Mouse (Mus musculus) heart, adult 8-10 months (tissue): ENCODE measurements at regions not wholly inside any gene's neighbourhood (a gene's known extent, or its start where the extent isn't known, plus 50 kb on each side); places are given as distances from the start of the nearest gene placed in this dataset.

Experiments used
- DNase-seq: peaks from one replicate; pipeline ENCODE4 v3.0.0; 2022; ENCODE audit warnings: low spot score

GRCm38 (mm10) chr3:52158788-52159260 is 53.9 kb upstream of the Maml3 start:
- DNase-seq, result no peak

GRCm38 (mm10) chr3:52161688-52162087 is 56.8 kb upstream of the Maml3 start:
- DNase-seq, result no peak

GRCm38 (mm10) chr3:52163990-52164389 is 59.1 kb upstream of the Maml3 start:
- no peak for DNase-seq

GRCm38 (mm10) chr3:52167420-52167819 is 62.5 kb upstream of the Maml3 start:
- no peak for DNase-seq

GRCm38 (mm10) chr3:52170847-52171246 is 66.0 kb upstream of the Maml3 start:
- DNase-seq, result no peak

GRCm38 (mm10) chr3:52171303-52171702 is 66.4 kb upstream of the Maml3 start:
- DNase-seq, result no peak

GRCm38 (mm10) chr3:52173490-52173889 is 68.6 kb upstream of the Maml3 start:
- no peak for DNase-seq

GRCm38 (mm10) chr3:52176108-52176507 is 71.2 kb upstream of the Maml3 start:
- DNase-seq, result no peak

GRCm38 (mm10) chr3:52178851-52179250 is 74.0 kb upstream of the Maml3 start:
- no peak for DNase-seq

GRCm38 (mm10) chr3:52179686-52180085 is 74.8 kb upstream of the Maml3 start:
- DNase-seq, result peak; percentile 61

GRCm38 (mm10) chr3:52180306-52180705 is 75.4 kb upstream of the Maml3 start:
- DNase-seq, result no peak

GRCm38 (mm10) chr3:52180785-52181184 is 75.9 kb upstream of the Maml3 start:
- DNase-seq, result peak; percentile 74

GRCm38 (mm10) chr3:52181326-52182101 is 76.6 kb upstream of the Maml3 start:
- no peak for DNase-seq

GRCm38 (mm10) chr3:52184241-52184640 is 79.4 kb upstream of the Maml3 start:
- no peak for DNase-seq

GRCm38 (mm10) chr3:52185351-52185750 is 80.5 kb upstream of the Maml3 start:
- DNase-seq, result no peak

GRCm38 (mm10) chr3:52187401-52187801 is 80.7 kb upstream of the Foxo1 start:
- DNase-seq, result no peak

GRCm38 (mm10) chr3:52188303-52188702 is 79.8 kb upstream of the Foxo1 start:
- DNase-seq, result no peak

GRCm38 (mm10) chr3:52189016-52189415 is 79.1 kb upstream of the Foxo1 start:
- no peak for DNase-seq

- no peak for DNase-seq
These were observed 78.1 kb upstream of the Foxo1 start for GRCm38 (mm10) chr3:52190021-52190420.

- DNase-seq, result no peak
These were observed 75.1 kb upstream of the Foxo1 start for GRCm38 (mm10) chr3:52193026-52193425.

GRCm38 (mm10) chr3:52194216-52194615 is 73.9 kb upstream of the Foxo1 start:
- no peak for DNase-seq

- no peak for DNase-seq
These were observed 72.7 kb upstream of the Foxo1 start for GRCm38 (mm10) chr3:52195486-52195885.

- DNase-seq, result peak; percentile 65
These were observed 71.8 kb upstream of the Foxo1 start for GRCm38 (mm10) chr3:52196047-52196935.
